Mouse (Mus musculus) midbrain, embryonic 10.5 days (tissue): ENCODE data around the gene Ubap1l. TPM values are rescaled to one million over a fixed set of nuclear protein-coding genes. Genes with fewer than 3 reads are reported as not detected.

Experiments
- polyA plus RNA-seq: library from polyadenylated mRNA; unstranded; fragments of >200 nt; fragmentation: Nextera tagmentation; extraction: Ambion mirVana; gene quantifications from 2 replicates; pipeline ENCODE4 v1.2.1, GENCODE M21; 2016

Gene Ubap1l
- polyA plus RNA-seq, 1 experiment from 2014 or later, result 0.36 TPM

Other genes with a start within 250 kb of the Ubap1l start
- 334 and 450 TPM in 2 replicates for gene Igdcc3, start 219.9 kb upstream of the Ubap1l start, polyA plus RNA-seq
- gene Parp16, start 165.7 kb upstream of the Ubap1l start, polyA plus RNA-seq, result 7.2 and 7.9 TPM in 2 replicates
- 0.04 and 0.17 TPM in 2 replicates for gene Cilp, start 95.9 kb upstream of the Ubap1l start, polyA plus RNA-seq
- 41.6 and 42.3 TPM in 2 replicates for gene Clpx, start 66.8 kb upstream of the Ubap1l start, polyA plus RNA-seq
- gene Pdcd7, start 14.9 kb upstream of the Ubap1l start, polyA plus RNA-seq, result 8.1 and 8.4 TPM in 2 replicates
- 0.61 and 0.81 TPM in 2 replicates for gene Kbtbd13, start 30.6 kb downstream of the Ubap1l start, polyA plus RNA-seq
- 6.7 TPM in 2 replicates for gene Rasl12, start 37.5 kb downstream of the Ubap1l start, polyA plus RNA-seq
- gene Slc51b, start 61.9 kb downstream of the Ubap1l start, polyA plus RNA-seq, result not detected in 2 replicates
- gene Mtfmt, start 74.7 kb downstream of the Ubap1l start, polyA plus RNA-seq, result 19.2 and 21.9 TPM in 2 replicates
- gene Spg21, start 99.9 kb downstream of the Ubap1l start, polyA plus RNA-seq, result 93.6 and 101 TPM in 2 replicates
- 0.10 TPM in 1 of 2 replicates, not detected in the other for gene Ankdd1a, start 159.2 kb downstream of the Ubap1l start, polyA plus RNA-seq
- gene Plekho2, start 219.0 kb downstream of the Ubap1l start, polyA plus RNA-seq, result 13.4 and 13.9 TPM in 2 replicates
- 27.8 and 29.3 TPM in 2 replicates for gene Pif1, start 226.1 kb downstream of the Ubap1l start, polyA plus RNA-seq